Mouse (Mus musculus) cerebellum, adult 2 months (tissue): ENCODE data around the gene Ceacam10. TPM values are rescaled to one million over a fixed set of nuclear protein-coding genes. Genes with fewer than 3 reads are reported as not detected.

ENCODE experiments used
- DNase-seq, 2 experiments: peaks; one replicate each; pipeline ENCODE4 v3.0.0; 2021
- H3K27ac ChIP-seq: fragments of 200-500 bp; 2 replicates; pipeline ENCODE4 v1.5.1; 2012; ENCODE audit warnings: low read length, control low read depth, inconsistent platforms; ENCODE audit not compliant: insufficient read depth
- H3K27me3 ChIP-seq: fragments of 200-500 bp; 2 replicates; pipeline ENCODE4 v1.6.1; 2012; ENCODE audit warnings: inconsistent platforms, mild to moderate bottlenecking, low read length, moderate library complexity; ENCODE audit not compliant: control insufficient read depth, insufficient read depth
- H3K4me1 ChIP-seq: fragments of 200-500 bp; 2 replicates; pipeline ENCODE4 v1.6.1; 2011; ENCODE audit warnings: low read length; ENCODE audit not compliant: control insufficient read depth, insufficient read depth
- H3K4me3 ChIP-seq: fragments of 200-500 bp; replicated peaks from 2 replicates; pipeline ENCODE3; 2011; ENCODE audit warnings: mild to moderate bottlenecking, low read depth, low read length, control low read depth; ENCODE audit not compliant: insufficient read depth
- CTCF ChIP-seq: fragments of 200-500 bp; IDR thresholded peaks from 2 replicates; pipeline ENCODE4 v1.5.1; 2011; ENCODE audit warnings: low read depth, mild to moderate bottlenecking, control low read depth, low read length, moderate library complexity, borderline replicate concordance; ENCODE audit not compliant: insufficient read depth
- POLR2A ChIP-seq: fragments of 200-500 bp; IDR thresholded peaks from 2 replicates; pipeline ENCODE4 v1.6.1; 2011; ENCODE audit warnings: low read length, control low read depth, borderline replicate concordance; ENCODE audit not compliant: insufficient read depth
- WGBS: fragments of 180-500 bp; shearing (Covaris S2); methylation state at CpG from one replicate; pipeline ENCODE4 v1.1.7; 2018; 5-methylcytosine and 5-hydroxymethylcytosine counted together
- polyA plus RNA-seq: library from polyadenylated mRNA; depleted of rRNA; stranded (reverse); fragments of >200 nt; gene quantifications from 2 replicates; pipeline ENCODE4 v1.2.3, GENCODE M21; 2012; rRNA removed

The Ceacam10 gene
- polyA plus RNA-seq, 1 experiment = 0.29 TPM

DNA sequence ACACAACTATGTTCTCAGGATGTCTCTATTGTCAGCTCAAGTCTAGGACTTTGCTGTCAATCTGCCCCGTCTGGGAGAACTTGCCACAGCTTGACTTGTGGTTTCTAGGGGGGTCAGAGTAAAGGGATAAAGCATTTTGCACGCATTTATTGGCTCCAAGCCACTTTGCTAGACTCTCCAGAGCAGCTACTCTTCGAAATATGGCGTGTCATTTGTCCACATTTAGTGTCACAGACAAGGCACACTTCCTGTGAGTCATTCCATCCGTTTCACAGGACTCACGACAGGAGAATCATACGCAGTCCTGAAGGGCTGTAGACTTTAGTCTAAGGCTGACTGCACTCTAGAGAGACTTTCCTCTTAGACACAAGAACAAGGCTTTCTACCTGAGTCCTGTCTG is 47.4 kb downstream of the Ceacam10 start:
- Histone ChIP-seq H3K4me1 (peaks cover 12% of the 10 kb centered on the region), H3K27ac (no peak overlapping the region), H3K4me3 (no peak overlapping the region), H3K27me3 (no peaks in the 10 kb centered on the region)
- no peak for TF ChIP-seq CTCF
- no peak for TF ChIP-seq POLR2A
- peak in 1 of 2 experiments; percentile 8 for DNase-seq
- WGBS = 40% methylated on average over 7 of the region's 7 CpGs

DNA sequence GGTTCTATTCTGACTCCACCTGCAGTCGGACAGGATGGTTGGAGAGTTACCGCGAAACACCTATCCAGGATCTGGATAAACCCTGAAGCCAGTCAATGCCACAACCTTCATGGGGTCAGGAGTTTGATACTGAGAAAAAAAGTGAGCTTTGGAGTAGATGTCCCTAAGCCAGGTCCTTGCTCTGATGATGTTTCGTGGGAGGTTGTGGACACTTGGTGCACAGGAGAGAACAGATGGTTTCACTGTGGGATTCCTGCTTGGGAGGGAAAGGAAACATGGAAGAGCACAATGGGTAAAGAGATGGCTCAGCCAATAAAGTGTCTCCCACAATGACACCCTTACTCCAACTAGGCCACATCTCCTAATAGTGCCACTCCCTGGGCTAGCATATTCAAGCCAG is 50.2 kb downstream of the Ceacam10 start:
- Histone ChIP-seq H3K27ac (peak overlapping the region; percentile 59; the same call in 1 of the 2 replicates), H3K27me3 (no peaks in the 10 kb centered on the region), H3K4me3 (no peak overlapping the region), H3K4me1 (peaks cover 12% of the 10 kb centered on the region)
- 24% methylated on average over 4 of the region's 4 CpGs for WGBS
- TF ChIP-seq CTCF = no peak
- TF ChIP-seq POLR2A = no peak
- peak; percentile 73 to 90 for DNase-seq

Other genes with a start within 250 kb of the Ceacam10 start
- gene Irgq, start 246.5 kb upstream of the Ceacam10 start, polyA plus RNA-seq = 37.0 and 38.3 TPM in 2 replicates
- not detected in 2 replicates for gene Pinlyp, start 231.1 kb upstream of the Ceacam10 start, polyA plus RNA-seq
- 46.2 and 51.3 TPM in 2 replicates for gene Xrcc1, start 230.9 kb upstream of the Ceacam10 start, polyA plus RNA-seq
- gene Ethe1, start 189.7 kb upstream of the Ceacam10 start, polyA plus RNA-seq = 25.7 and 28.0 TPM in 2 replicates
- gene Zfp575, start 189.6 kb upstream of the Ceacam10 start, polyA plus RNA-seq = 1.4 TPM in 2 replicates
- 0.18 TPM in 1 of 2 replicates, not detected in the other for gene Phldb3, start 166.4 kb upstream of the Ceacam10 start, polyA plus RNA-seq
- gene Lypd3, start 140.7 kb upstream of the Ceacam10 start, polyA plus RNA-seq = 0.08 TPM in 1 of 2 replicates, not detected in the other
- gene Tex101, start 100.5 kb upstream of the Ceacam10 start, polyA plus RNA-seq = not detected in 2 replicates
- gene BC049730, start 68.0 kb upstream of the Ceacam10 start, polyA plus RNA-seq = not detected in 2 replicates
- not detected in 2 replicates for gene Gm4763, start 50.3 kb upstream of the Ceacam10 start, polyA plus RNA-seq
- 0.11 and 0.17 TPM in 2 replicates for gene Cd177, start 16.9 kb upstream of the Ceacam10 start, polyA plus RNA-seq
- 4.8 and 6.4 TPM in 2 replicates for gene Gm9844, start 85.0 kb downstream of the Ceacam10 start, polyA plus RNA-seq
- gene Lypd4, start 92.7 kb downstream of the Ceacam10 start, polyA plus RNA-seq = not detected in 2 replicates
- not detected in 2 replicates for gene Dmrtc2, start 92.9 kb downstream of the Ceacam10 start, polyA plus RNA-seq
- gene Rps19, start 107.2 kb downstream of the Ceacam10 start, polyA plus RNA-seq = 282 and 314 TPM in 2 replicates
- 0.85 and 1.1 TPM in 2 replicates for gene Cd79a, start 120.2 kb downstream of the Ceacam10 start, polyA plus RNA-seq
- gene Arhgef1, start 125.7 kb downstream of the Ceacam10 start, polyA plus RNA-seq = 162 and 173 TPM in 2 replicates
- gene Gm4881, start 167.3 kb downstream of the Ceacam10 start, polyA plus RNA-seq = 1.00 and 1.4 TPM in 2 replicates
- gene Rabac1, start 195.5 kb downstream of the Ceacam10 start, polyA plus RNA-seq = 637 and 648 TPM in 2 replicates
- 1,466 and 1,473 TPM in 2 replicates for gene Atp1a3, start 228.8 kb downstream of the Ceacam10 start, polyA plus RNA-seq